Mouse (Mus musculus) cerebellum, adult 8-10 months (tissue): ENCODE measurements around the gene Pnpla2.

Experiments used
- DNase-seq: peaks from one replicate; pipeline ENCODE4 v3.0.0; 2022

Pnpla2 gene

DNA sequence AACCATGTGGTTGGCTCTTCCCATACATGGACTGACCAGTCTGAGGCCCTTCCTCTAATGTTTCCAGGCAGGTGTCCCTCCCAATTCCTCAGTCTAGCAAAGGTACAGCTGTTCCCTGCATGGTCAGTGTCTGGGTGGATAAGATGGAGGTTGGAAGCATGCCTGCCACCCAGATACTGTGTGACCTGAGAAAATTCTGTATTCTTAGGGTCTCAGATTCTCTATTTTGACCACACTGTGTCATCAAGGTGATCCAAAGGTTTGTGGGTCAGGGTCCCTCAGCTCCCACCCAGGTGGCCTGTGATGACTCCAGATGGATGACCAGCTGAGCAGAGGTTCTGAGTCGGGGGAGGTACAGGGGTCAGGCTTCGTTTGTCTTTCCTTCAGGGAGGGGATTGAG, 30.2 kb downstream of the Pnpla2 start:
- DNase-seq = peak; percentile 63

- DNase-seq = peak; percentile 96
Measured at GRCm38 (mm10) chr7:141485606-141486005, 30.6 kb downstream of the Pnpla2 start.

- no peak for DNase-seq
Measured at GRCm38 (mm10) chr7:141486239-141486638, 31.2 kb downstream of the Pnpla2 start.

GRCm38 (mm10) chr7:141487141-141487540, 32.1 kb downstream of the Pnpla2 start:
- DNase-seq = no peak

DNA sequence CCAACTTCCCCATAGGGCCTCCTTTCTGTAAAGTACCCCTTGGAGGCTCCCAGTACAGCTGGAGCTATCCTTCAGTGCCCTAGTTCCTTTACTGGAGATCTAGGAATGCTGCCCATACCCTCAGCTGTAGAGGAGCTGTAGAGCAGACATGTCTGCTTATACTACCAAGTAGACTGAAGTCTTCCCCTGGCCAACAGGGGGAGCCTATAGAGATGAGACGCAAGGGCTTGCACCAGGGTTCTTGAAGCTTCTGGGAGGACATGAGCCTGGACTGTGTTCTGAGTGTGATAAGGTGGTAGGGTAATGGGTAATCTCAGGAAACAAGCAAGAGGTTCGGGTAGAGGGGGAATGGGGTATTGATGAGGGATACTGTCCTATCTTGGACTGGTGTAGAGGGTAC, 36.2 kb downstream of the Pnpla2 start:
- DNase-seq = peak; percentile 21

- peak; percentile 61 for DNase-seq
Measured at GRCm38 (mm10) chr7:141492738-141493137, 37.7 kb downstream of the Pnpla2 start.

- no peak for DNase-seq
Measured at GRCm38 (mm10) chr7:141493729-141494128, 38.7 kb downstream of the Pnpla2 start.

DNA sequence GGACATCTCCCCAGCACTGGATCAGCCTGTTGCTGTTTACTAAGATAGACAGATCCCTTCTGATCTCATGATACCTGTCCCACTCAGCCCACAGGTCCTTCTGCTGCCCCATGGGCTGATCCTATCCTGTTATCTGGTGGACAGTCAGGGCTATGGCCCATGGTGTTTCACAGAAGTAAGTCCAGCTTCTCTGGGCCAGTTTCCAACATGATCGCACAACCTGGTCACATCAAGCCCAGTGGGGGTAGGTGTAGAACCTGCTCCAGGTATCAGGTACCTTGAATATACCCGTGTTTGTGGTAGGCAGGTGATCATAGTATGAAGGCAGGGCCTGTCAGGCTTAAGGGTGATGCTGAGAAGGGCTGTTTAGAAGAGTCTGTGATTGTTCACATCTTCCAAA, 40.4 kb downstream of the Pnpla2 start:
- DNase-seq = no peak

DNA sequence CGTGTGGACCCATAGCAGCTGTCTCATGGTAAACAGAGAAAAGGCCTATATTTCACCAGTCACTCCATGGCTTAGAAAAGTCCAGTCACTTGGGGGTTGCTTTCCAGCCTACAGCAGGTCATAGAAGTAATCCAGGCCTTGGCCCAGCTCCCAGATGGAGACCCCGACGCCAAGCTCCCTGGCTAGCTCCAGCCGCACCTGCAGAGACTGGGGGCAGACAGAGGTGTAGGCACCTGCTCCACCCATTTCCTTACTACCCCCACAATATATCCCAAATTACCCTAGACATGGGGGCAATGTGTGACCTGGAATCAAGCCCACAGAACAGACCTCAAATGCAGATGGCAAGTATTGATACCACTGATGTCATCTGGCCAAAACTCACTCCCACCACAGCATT, 40.9 kb downstream of the Pnpla2 start:
- no peak for DNase-seq

- DNase-seq = no peak
Measured at GRCm38 (mm10) chr7:141497600-141497999, 42.6 kb downstream of the Pnpla2 start.

DNA sequence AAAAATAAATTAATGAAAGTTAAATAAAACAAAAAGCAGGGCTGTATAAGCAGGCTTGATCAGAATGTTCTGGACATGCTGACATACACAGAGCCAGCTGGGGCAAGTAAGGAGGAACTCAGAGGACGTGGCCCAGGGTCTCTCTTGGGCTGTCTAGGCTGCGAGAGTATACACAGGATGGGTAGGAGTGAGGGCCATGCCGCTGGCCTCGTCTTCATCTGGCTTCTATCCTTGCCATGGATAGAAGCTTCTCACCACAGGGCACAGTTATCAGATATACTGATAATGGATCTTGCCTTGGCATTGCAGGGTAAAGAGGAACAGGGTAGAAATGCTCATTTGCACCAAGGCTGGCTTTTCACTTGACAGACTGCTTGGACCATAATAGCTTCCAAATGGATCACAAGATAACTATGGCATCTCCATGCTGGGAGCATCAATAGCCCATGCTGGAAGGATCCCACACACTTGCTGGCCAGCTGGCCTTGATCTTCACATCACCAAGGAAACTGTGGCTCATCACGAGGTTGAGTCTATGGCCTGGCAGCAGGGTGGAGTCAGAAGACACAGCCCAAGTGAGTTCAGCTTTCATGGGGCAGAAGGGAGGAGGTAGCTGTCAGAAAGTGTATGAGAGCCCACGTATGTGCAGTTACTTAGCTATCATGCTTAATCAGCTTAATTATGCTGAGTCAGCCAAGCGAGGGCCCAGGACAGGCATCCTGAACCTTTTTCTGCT, 47.0 kb downstream of the Pnpla2 start:
- no peak for DNase-seq

GRCm38 (mm10) chr7:141502556-141502905, 47.5 kb downstream of the Pnpla2 start:
- DNase-seq = peak; percentile 70

DNA sequence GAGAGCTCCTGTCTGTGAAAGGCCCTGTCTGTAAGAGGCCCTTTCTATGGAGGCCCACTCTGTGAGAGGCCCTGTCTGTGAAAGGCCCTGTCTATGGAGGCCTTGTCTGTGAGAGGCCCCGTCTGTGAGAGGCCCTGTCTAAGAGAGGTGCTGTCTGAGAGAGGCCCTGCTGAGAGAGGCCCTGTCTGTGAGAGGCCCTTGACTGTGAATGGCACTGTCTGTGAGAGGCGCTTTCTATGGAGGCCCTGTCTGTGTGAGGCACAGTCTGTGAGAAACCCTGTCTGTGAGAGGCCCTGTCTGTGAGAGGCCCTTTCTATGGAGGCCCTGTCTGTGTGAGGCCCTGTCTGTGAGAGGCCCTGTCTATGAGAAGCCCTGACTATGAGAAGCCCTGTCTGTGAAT, 51.3 kb downstream of the Pnpla2 start:
- DNase-seq = no peak

- DNase-seq = no peak
Measured at GRCm38 (mm10) chr7:141508160-141508559, 53.2 kb downstream of the Pnpla2 start.

- DNase-seq = no peak
Measured at GRCm38 (mm10) chr7:141510196-141510595, 55.2 kb downstream of the Pnpla2 start.
